Mouse (Mus musculus): ENCODE measurements at regions not wholly inside any gene's neighbourhood (a gene's known extent, or its start where the extent isn't known, plus 50 kb on each side); places are given as distances from the start of the nearest gene placed in this dataset.
A peak's percentile ranks its signal among the peaks of the same experiment; 100 is the strongest.

DNA sequence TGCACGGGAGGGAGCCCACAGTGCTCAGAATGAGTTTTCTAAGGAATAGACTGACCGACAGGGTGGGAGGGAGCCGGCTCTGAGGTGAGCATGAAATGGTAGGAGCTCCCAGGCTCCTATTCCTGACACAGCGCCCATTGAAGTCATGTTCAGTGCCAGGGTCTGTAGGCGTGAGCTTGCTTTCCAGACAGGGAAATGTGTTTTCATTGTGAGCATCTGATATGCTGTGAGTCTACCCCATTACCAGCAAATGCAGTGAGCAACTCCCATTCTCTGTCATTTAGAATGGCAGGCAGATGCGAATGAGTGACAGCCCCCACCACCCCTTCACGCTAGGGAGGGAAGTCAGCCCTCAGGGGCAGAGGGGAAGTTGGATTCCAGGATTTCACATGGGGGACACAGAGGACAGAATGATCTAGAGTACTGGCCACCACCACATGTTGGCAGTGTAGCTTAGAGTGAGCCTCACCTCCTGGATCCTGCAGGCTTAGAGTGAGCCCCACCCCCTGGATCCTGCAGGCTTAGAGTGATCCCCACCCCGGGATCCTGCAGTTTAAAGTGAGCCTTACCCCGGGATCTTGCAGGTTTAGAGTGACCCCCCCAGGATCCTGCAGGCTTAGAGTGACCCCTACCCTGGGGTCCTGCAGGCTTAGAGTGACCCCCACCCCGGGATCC, 283.2 kb upstream of the Eef2kmt start:
- no peak for TF ChIP-seq CTCF (IDR thresholded peaks at IDR 0.05)
- DNase-seq (ENCODE audit: low read depth, low spot score) = no peak
- in situ Hi-C loops (cut with MboI; ENCODE audit: low pct_unique_long_range_greater_than_20kb) = loop anchor here (5.0 kb wide), 1 partner anchor 62 kb away; no protein-coding TSS in a partner anchor
- ChIA-PET POLR2A (no interaction called here), CTCF (no interaction called here)
- no peaks in the 10 kb centered on the region for H3K27me3 ChIP-seq
- no peak for ATAC-seq

DNA sequence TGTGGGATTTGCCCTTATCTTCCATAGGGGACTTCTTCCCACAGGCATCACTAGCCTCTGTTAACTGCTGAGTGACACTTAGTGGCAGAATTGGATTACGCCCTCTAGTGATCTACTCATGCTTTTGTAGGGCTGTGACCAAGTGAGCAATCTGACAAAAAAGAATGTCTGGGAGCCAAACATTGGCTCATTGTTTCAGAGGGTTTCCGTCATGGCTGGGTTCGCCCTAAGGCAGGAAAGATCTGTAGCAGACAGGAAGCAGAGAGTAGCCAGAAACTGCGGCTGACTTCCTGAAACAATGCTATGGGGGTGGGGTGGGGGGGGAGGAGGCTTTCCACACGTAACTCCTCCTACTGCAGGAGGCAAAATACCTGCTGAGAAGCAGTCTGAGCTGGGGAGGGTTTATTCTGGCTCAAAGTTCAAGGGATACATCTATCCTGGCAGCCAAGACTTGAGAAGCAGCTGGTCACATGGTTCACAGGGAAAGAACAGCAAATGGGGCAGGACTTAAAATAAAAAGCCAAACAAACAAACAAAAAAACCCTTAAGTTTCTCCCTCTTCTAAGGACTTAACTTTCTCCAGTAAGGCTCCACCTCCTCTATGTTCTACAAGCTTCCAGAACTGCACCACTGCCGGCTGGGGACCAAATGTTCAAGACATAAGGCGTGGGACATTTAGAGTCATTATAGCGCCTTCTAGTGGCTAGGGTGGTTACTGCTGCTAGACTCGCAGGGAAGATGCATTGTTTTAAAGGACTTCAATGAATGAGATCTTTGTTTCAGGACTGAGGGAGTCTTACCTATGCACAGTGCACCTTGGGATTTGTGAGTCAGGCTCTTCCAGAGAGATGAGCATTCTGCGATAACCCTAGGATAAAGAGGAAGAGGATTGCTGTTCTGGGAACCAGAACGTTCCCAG, 281.8 kb upstream of the Eef2kmt start:
- ATAC-seq (no peak), DNase-seq (ENCODE audit: low read depth, low spot score) (no peak)
- ChIA-PET CTCF (no interaction called here), POLR2A (no interaction called here)
- in situ Hi-C loops (cut with MboI; ENCODE audit: low pct_unique_long_range_greater_than_20kb) = loop anchor here (5.0 kb wide), 1 partner anchor 60 kb away; no protein-coding TSS in a partner anchor
- H3K27me3 ChIP-seq = no peaks in the 10 kb centered on the region
- peak; percentile 73 for TF ChIP-seq CTCF (IDR thresholded peaks at IDR 0.05)

DNA sequence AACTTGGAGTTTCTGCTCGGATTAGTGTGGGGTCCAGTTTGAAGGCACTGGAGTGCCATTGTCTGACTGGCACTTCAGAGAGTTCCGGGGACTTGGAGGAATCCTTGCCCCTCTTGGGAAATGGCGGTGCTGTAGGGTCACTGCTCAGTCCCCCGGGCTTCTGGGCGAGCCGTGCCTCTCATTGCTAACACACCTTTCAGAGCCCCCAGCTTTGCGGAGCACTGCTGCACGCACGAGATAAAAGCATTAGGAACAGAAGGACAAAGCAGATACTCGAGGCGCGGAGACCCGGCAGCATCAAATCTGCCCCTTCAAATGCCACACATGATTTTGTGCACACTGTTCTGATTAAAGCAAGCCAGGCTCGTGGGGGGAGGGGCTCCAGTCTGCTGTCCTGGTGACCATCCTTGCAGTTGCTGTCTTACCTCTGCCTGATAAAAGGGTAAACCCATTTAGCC, 280.8 kb upstream of the Eef2kmt start:
- ATAC-seq (no peak), DNase-seq (ENCODE audit: low read depth, low spot score) (no peak)
- TF ChIP-seq CTCF (IDR thresholded peaks at IDR 0.05) = no peak
- in situ Hi-C loops (cut with MboI; ENCODE audit: low pct_unique_long_range_greater_than_20kb) = loop anchor here (5.0 kb wide), 1 partner anchor 59 kb away; no protein-coding TSS in a partner anchor
- POLR2A ChIA-PET = no interaction called here
- no peaks in the 10 kb centered on the region for H3K27me3 ChIP-seq
- CTCF ChIA-PET = no interaction called here

DNA sequence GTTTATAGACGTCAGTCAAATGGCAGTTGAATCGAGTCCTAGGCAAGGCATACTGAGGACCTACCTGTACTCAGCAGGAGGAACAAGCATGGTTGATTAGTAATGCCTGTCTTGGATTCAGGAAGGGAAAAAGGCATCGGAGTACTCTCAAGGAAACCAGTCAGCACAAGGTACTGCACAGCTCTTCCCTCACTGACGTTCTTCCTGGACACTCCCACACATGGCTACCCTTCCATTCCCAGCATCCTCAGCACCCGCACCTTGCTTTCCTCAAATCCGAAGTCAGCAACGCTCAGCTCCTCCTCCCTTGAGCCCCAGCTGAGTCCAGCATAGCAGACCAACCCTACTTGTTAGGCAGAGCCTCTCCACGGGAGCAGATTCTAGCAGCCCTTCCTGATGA, 279.6 kb upstream of the Eef2kmt start:
- ChIA-PET POLR2A (no interaction called here), CTCF (interaction anchor here (0.8 to 1.2 kb wide), 4 partner anchors 18 to 64 kb away, joined by 3 to 6 read pairs (median 3); no protein-coding TSS in a partner anchor)
- DNase-seq (ENCODE audit: low read depth, low spot score) (no peak), ATAC-seq (no peak)
- no peaks in the 10 kb centered on the region for H3K27me3 ChIP-seq
- in situ Hi-C loops (cut with MboI; ENCODE audit: low pct_unique_long_range_greater_than_20kb) = loop anchor here (5.0 kb wide), 1 partner anchor 58 kb away; no protein-coding TSS in a partner anchor
- no peak for TF ChIP-seq CTCF (IDR thresholded peaks at IDR 0.05)

DNA sequence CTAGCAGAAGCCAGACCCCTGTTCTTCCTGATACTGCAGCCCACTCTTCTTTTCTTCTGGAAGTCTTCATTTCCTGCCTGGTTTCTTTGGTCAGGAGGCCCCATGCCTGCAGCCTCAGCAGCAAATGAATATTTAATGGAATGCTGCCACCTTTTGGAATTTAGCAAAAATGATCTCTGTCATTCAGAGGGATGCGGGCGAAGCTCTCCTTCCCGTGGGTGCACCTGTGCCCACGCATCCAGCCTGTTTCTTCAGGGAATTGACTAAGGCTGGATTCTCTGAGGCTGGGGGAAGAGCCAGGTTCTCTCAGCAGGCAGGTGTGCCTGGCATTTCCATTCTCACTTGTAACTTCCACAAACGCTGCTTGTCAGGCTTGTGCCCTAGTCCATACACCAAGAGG, 279.1 kb upstream of the Eef2kmt start:
- ChIA-PET POLR2A (interaction anchor here (1.3 kb wide), 1 partner anchor 61 kb away, joined by 3 read pairs; no protein-coding TSS in a partner anchor), CTCF (interaction anchor here (0.8 to 1.2 kb wide), 2 partner anchors 17 to 63 kb away, joined by 3 to 6 read pairs; no protein-coding TSS in a partner anchor)
- TF ChIP-seq CTCF (IDR thresholded peaks at IDR 0.05) = peak; percentile 59
- H3K27me3 ChIP-seq = no peaks in the 10 kb centered on the region
- no peak for DNase-seq (ENCODE audit: low read depth, low spot score)
- no peak for ATAC-seq
- in situ Hi-C loops (cut with MboI; ENCODE audit: low pct_unique_long_range_greater_than_20kb) = loop anchor here (5.0 kb wide), 1 partner anchor 58 kb away; no protein-coding TSS in a partner anchor

DNA sequence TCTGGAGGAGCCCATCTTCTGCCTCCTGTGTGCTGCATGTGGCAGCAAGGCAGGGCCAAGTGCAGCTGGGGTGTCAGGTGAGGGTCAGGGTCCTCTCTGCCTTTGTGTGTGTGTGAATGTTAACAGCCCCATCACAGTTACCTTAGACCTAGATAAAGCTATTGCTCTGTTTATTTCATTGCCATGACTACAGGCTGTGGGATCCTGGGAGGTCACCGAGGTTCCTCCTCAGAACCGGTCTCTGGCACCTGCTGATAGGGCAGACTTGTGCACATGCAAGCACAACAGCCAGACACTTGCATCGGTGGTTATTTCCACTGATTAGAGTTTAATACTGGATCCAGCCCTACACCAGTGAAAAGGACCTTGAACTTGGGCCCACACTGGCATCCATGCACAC, 278.6 kb upstream of the Eef2kmt start:
- no peak for TF ChIP-seq CTCF (IDR thresholded peaks at IDR 0.05)
- in situ Hi-C loops (cut with MboI; ENCODE audit: low pct_unique_long_range_greater_than_20kb) = no loop called here
- H3K27me3 ChIP-seq = no peaks in the 10 kb centered on the region
- CTCF ChIA-PET = interaction anchor here (1.2 to 1.4 kb wide), 2 partner anchors 60 to 63 kb away, joined by 3 to 6 read pairs; no protein-coding TSS in a partner anchor
- POLR2A ChIA-PET = interaction anchor here (1.3 kb wide), 1 partner anchor 61 kb away, joined by 3 read pairs; no protein-coding TSS in a partner anchor
- no peak for DNase-seq (ENCODE audit: low read depth, low spot score)
- no peak for ATAC-seq

DNA sequence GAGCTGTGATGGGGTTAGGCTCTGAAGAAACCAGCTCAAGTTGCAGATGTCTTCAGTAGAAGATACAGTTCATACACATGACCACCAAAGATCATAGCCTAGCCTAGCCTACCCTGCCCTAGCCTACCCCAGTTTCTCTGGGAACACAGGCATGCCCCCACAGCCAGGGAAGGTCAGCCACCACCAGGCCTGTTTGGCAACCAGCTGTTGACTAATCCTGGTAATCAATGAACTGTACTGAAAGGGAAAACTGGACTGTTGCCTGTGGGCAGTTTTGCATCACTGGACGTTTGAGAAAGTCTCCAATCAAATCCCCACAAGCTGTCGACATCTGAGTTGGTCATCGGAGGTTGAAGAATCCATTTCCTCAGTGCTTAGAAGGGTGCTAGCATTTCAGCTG, 276.5 kb upstream of the Eef2kmt start:
- H3K27me3 ChIP-seq = no peaks in the 10 kb centered on the region
- no peak for TF ChIP-seq CTCF (IDR thresholded peaks at IDR 0.05)
- ChIA-PET POLR2A (no interaction called here), CTCF (no interaction called here)
- DNase-seq (ENCODE audit: low read depth, low spot score) = no peak
- in situ Hi-C loops (cut with MboI; ENCODE audit: low pct_unique_long_range_greater_than_20kb) = no loop called here
- no peak for ATAC-seq

DNA sequence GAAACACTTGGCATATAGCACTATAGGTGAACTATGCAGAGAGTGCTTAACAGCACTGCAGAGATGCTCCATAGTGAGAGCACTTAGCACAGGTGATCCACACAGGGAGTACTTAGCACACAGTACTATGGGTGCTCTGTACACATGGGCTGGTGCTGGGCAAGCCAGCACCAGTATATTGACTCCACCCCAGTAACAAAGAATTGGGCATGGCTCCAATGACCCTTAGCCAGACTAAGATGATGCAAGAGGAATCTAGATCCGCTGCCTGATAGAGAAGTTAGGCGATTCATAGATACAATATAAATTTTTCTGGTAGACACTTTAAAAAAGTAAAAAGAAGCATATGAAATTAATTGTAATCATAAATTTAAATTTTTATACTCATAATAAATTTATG, 274.0 kb upstream of the Eef2kmt start:
- in situ Hi-C loops (cut with MboI; ENCODE audit: low pct_unique_long_range_greater_than_20kb) = no loop called here
- no peak for ATAC-seq
- no peaks in the 10 kb centered on the region for H3K27me3 ChIP-seq
- CTCF ChIA-PET = no interaction called here
- POLR2A ChIA-PET = no interaction called here
- DNase-seq (ENCODE audit: low read depth, low spot score) = no peak
- TF ChIP-seq CTCF (IDR thresholded peaks at IDR 0.05) = no peak

DNA sequence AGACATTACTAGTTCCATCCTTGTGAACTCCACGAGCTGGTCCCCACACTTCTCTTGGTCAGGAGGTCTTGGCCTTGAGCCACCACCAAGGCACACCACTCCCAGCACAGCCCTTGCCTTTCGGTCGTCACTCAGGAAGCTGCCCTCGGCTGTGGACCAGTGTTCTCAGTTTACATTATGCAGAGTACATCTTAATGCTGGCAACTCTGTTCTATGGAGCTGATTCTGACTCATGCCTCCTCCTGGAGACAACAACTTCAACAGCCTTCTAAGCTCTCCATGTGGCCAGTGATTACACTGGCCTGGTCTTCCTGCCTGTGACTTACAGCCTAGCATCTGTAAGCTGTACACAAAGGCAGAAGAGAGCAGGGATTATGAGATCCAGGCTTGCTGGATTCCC, 272.2 kb upstream of the Eef2kmt start:
- DNase-seq (ENCODE audit: low read depth, low spot score) (no peak), ATAC-seq (no peak)
- H3K27me3 ChIP-seq = no peaks in the 10 kb centered on the region
- in situ Hi-C loops (cut with MboI; ENCODE audit: low pct_unique_long_range_greater_than_20kb) = no loop called here
- ChIA-PET POLR2A (no interaction called here), CTCF (no interaction called here)
- no peak for TF ChIP-seq CTCF (IDR thresholded peaks at IDR 0.05)

DNA sequence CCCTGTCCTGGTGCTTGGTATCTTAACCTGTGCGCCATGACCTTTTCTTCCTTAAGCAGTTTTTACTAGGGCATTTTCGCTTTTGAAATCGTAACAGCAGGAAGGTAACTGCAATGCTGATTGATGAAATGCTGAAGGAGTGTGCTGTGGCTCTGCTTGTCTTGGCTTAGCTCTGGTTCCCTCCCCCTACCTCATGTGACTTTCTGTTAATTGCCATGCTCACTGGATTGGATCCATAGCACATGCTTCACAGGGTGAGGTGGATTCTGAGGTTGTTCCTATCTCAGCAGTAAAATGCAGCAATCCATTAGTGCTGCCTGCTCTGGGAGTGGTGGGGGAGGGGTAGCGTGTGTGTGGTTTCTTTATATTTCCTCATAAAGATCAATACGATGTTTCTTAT, 268.6 kb upstream of the Eef2kmt start:
- CTCF ChIA-PET = no interaction called here
- TF ChIP-seq CTCF (IDR thresholded peaks at IDR 0.05) = no peak
- H3K27me3 ChIP-seq = no peaks in the 10 kb centered on the region
- ATAC-seq = no peak
- in situ Hi-C loops (cut with MboI; ENCODE audit: low pct_unique_long_range_greater_than_20kb) = no loop called here
- DNase-seq (ENCODE audit: low read depth, low spot score) = no peak
- POLR2A ChIA-PET = no interaction called here

All from Patski (cell line).